Mouse (Mus musculus) embryonic facial prominence, embryonic 12.5 days (tissue): ENCODE measurements around the gene Rab9. TPM values are rescaled to one million over a fixed set of nuclear protein-coding genes. Genes with fewer than 3 reads are reported as not detected.

Experiments
- ATAC-seq: fragments of 200-750 bp; cut with Nextera tagmentation; 2 replicates; pipeline ENCODE4 v1.8.0; 2017; ENCODE audit not compliant: insufficient number of reproducible peaks, insufficient read depth, low FRiP score, low TSS enrichment
- H3K27ac ChIP-seq: fragments of 300-500 bp; sonication (generic); 2 replicates; pipeline ENCODE4 v1.5.1; 2016; ENCODE audit warnings: mild to moderate bottlenecking
- H3K27me3 ChIP-seq: fragments of 300-500 bp; sonication (generic); 2 replicates; pipeline ENCODE4 v1.6.1; 2016; ENCODE audit warnings: mild to moderate bottlenecking, moderate library complexity
- H3K36me3 ChIP-seq: fragments of 300-500 bp; sonication (generic); 2 replicates; pipeline ENCODE4 v1.6.1; 2016; ENCODE audit warnings: mild to moderate bottlenecking
- H3K4me1 ChIP-seq: fragments of 300-500 bp; sonication (generic); 2 replicates; pipeline ENCODE4 v1.6.1; 2016
- H3K4me2 ChIP-seq: fragments of 300-500 bp; sonication (generic); replicated peaks from 2 replicates; pipeline ENCODE4 v1.6.1; 2016; ENCODE audit warnings: mild to moderate bottlenecking, moderate library complexity
- H3K4me3 ChIP-seq: fragments of 300-500 bp; sonication (generic); 2 replicates; pipeline ENCODE4 v1.5.1; 2016; ENCODE audit warnings: mild to moderate bottlenecking
- H3K9ac ChIP-seq: fragments of 300-500 bp; sonication (generic); 2 replicates; pipeline ENCODE4 v1.6.1; 2016; ENCODE audit warnings: mild to moderate bottlenecking, moderate library complexity
- H3K9me3 ChIP-seq: fragments of 300-500 bp; sonication (generic); 2 replicates; pipeline ENCODE4 v1.6.1; 2016; ENCODE audit warnings: mild to moderate bottlenecking, moderate library complexity
- WGBS: fragments of 180-500 bp; shearing (Covaris S2); methylation state at CpG from one replicate; pipeline ENCODE4 v1.1.7; 2016; 5-methylcytosine and 5-hydroxymethylcytosine counted together
- polyA plus RNA-seq: library from polyadenylated mRNA; unstranded; fragments of >200 nt; fragmentation: Nextera tagmentation; extraction: Ambion mirVana; gene quantifications from 2 replicates; pipeline ENCODE4 v1.2.1, GENCODE M21; 2016

Rab9 gene
- polyA plus RNA-seq, 1 experiment from 2014 or later: 57.7 TPM

DNA sequence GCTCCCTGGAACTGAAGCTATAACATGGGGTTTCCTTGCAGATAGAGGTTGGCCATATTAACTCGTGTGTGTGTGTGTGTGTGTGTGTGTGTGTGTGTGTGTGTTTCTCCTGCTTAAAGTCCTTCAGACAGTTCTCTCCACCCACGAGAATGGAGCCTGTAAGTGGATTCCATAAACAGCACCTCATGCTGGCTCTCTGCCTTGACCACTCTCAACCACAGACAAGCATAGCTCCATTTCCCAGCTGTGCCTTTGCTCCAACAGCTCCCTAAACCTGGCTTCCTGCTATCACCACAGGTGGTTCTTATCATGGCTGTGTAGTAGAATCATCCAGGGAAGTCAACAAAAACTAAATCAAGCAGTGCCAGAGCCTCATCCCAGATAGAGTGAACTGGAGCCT is 24.8 kb upstream of the Rab9 start:
- no peak overlapping the region for H3K9ac ChIP-seq
- no peaks in the 10 kb centered on the region for H3K27me3 ChIP-seq
- WGBS: 74% methylated on average over 2 of the region's 2 CpGs
- H3K4me2 ChIP-seq: no peak overlapping the region
- no peak for ATAC-seq
- H3K36me3 ChIP-seq: no peaks in the 10 kb centered on the region
- no peaks in the 10 kb centered on the region for H3K9me3 ChIP-seq
- H3K27ac ChIP-seq: no peak overlapping the region
- no peaks in the 10 kb centered on the region for H3K4me1 ChIP-seq
- no peak overlapping the region for H3K4me3 ChIP-seq

DNA sequence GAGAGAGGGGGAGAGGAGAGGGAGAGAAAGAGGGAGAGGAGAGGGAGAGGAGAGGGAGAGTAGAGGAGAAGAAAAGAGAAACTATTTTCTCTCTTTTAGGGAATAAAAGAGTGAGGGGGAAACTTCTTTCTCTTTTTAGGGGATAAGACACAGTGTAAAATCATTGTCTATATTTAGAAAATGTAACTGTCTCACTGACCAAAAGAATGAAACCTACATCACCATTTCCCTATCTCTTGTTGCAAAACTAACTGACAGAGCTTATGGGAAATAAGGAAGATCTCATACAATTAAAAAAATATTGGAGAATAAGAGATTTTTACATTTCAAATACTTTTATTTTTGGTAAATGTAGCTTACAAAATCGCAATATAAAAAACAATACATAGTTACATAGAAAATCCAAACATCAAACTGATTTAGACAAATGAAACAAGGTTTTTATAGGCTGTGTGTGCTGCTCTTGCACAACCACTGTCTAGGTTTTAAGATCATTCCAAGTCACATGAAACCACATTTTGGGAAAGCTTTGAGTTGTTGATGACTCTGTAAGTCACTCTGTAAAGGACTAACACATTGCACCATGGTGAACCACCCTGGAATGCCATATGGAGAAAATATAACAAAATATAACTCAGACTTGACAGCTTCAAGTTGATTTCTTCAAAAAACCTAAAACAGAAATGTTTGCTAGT is 20.0 kb upstream of the Rab9 start:
- no peak for ATAC-seq
- H3K4me2 ChIP-seq: no peak overlapping the region
- H3K4me1 ChIP-seq: no peaks in the 10 kb centered on the region
- H3K4me3 ChIP-seq: no peak overlapping the region
- no peak overlapping the region for H3K27ac ChIP-seq
- no peaks in the 10 kb centered on the region for H3K9me3 ChIP-seq
- H3K27me3 ChIP-seq: no peaks in the 10 kb centered on the region
- H3K9ac ChIP-seq: no peak overlapping the region
- no peaks in the 10 kb centered on the region for H3K36me3 ChIP-seq
- 89% methylated on average over 1 of the region's 1 CpGs for WGBS

- 56% methylated on average over 4 of the region's 4 CpGs for WGBS
- Histone ChIP-seq H3K27me3 (no peaks in the 10 kb centered on the region), H3K36me3 (no peaks in the 10 kb centered on the region), H3K4me1 (no peaks in the 10 kb centered on the region), H3K9ac (no peak overlapping the region), H3K27ac (no peak overlapping the region), H3K9me3 (no peaks in the 10 kb centered on the region), H3K4me3 (no peak overlapping the region), H3K4me2 (no peak overlapping the region)
- no peak for ATAC-seq
Observed at GRCm38 (mm10) chrX:166497771-166498170, 18.1 kb upstream of the Rab9 start.

DNA sequence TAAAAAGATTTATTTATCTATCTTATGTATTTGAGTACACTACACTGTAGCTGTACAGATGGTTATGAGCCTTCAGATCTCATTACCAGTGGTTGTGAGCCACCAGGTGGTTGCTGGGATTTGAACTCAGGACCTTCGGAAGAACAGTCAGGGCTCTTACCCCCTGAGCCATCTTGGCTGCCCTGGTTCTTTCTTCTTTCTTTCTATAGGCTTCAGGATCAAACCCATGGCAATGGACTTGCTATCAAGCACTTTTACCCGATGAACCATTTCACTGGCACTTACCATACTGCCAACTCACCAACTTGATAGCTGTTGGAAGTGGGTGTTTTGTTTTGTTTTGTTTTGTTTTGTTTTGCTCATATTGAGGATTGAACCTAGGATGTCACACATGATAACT is 15.4 kb upstream of the Rab9 start:
- no peaks in the 10 kb centered on the region for H3K4me1 ChIP-seq
- no peaks in the 10 kb centered on the region for H3K36me3 ChIP-seq
- no peak overlapping the region for H3K9ac ChIP-seq
- no peaks in the 10 kb centered on the region for H3K27me3 ChIP-seq
- no peak overlapping the region for H3K4me2 ChIP-seq
- no peak overlapping the region for H3K4me3 ChIP-seq
- H3K27ac ChIP-seq: no peak overlapping the region
- no peaks in the 10 kb centered on the region for H3K9me3 ChIP-seq
- 96% methylated on average over 2 of the region's 2 CpGs for WGBS
- ATAC-seq: no peak

DNA sequence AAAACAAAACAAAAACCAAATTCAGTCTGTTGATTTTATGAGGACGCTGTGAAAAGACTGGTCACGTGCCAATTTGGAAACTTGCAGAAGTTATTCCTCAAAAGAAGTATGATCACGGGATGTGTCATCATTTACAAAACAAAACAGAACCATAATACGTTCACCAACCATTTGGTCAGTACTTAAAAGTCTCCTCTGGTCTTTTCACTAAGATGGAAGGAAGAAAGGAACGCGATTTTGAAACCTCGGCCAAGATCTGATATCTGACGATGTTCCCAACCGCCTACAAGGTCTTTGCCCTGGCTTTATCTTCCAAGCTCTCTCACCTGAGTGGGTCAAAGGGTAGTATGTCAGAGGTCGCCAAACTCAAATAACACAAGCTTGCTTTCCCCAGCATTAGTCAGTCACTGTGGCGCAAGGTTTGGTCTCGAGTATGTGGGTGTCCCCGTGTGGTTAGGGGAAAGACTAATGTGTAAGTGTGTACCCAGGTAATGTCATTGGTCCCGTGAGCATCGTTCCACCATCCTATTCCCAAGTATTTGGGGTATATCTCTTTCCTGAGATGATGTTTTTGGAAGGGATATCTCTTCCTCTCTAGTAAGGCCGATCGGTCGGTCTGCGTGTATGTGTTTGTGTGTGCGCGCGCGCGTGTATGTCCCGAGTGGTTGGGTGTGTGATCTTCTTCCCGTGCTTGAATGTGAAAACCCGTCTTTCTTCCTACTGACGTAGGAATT is 869 bp downstream of the Rab9 start:
- no peaks in the 10 kb centered on the region for H3K4me1 ChIP-seq
- peak overlapping the region; percentile 53 for H3K4me2 ChIP-seq
- peak overlapping the region; percentile 59 for H3K4me3 ChIP-seq
- no peaks in the 10 kb centered on the region for H3K36me3 ChIP-seq
- peak overlapping the region; percentile 65 for H3K9ac ChIP-seq
- 0 out of 2 replicates have a peak, but pooled peaks cover 5% of the 10 kb centered on the region for H3K27me3 ChIP-seq
- no peaks in the 10 kb centered on the region for H3K9me3 ChIP-seq
- ATAC-seq: no peak
- 26% methylated on average over 28 of the region's 28 CpGs for WGBS
- peak overlapping the region; percentile 81 for H3K27ac ChIP-seq

GRCm38 (mm10) chrX:166477393-166477792 is 2.3 kb downstream of the Rab9 start:
- no peaks in the 10 kb centered on the region for H3K9me3 ChIP-seq
- 62% methylated on average over 6 of the region's 6 CpGs for WGBS
- no peak for ATAC-seq
- no peaks in the 10 kb centered on the region for H3K4me1 ChIP-seq
- no peaks in the 10 kb centered on the region for H3K36me3 ChIP-seq
- H3K27ac ChIP-seq: no peak overlapping the region
- 0 out of 2 replicates have a peak, but pooled peaks cover 5% of the 10 kb centered on the region for H3K27me3 ChIP-seq
- H3K9ac ChIP-seq: no peak overlapping the region
- H3K4me2 ChIP-seq: peak overlapping the region; percentile 53
- 0 out of 2 replicates have a peak overlapping the region, but pooled peaks have one; percentile 10 for H3K4me3 ChIP-seq

- H3K36me3 ChIP-seq: 0 out of 2 replicates have a peak, but pooled peaks cover 6% of the 10 kb centered on the region
- no peaks in the 10 kb centered on the region for H3K9me3 ChIP-seq
- H3K4me2 ChIP-seq: no peak overlapping the region
- H3K27me3 ChIP-seq: no peaks in the 10 kb centered on the region
- no peak overlapping the region for H3K9ac ChIP-seq
- 79% methylated on average over 6 of the region's 6 CpGs for WGBS
- H3K4me3 ChIP-seq: no peak overlapping the region
- no peak for ATAC-seq
- no peaks in the 10 kb centered on the region for H3K4me1 ChIP-seq
- no peak overlapping the region for H3K27ac ChIP-seq
Observed at GRCm38 (mm10) chrX:166472612-166473011, 7.1 kb downstream of the Rab9 start.

DNA sequence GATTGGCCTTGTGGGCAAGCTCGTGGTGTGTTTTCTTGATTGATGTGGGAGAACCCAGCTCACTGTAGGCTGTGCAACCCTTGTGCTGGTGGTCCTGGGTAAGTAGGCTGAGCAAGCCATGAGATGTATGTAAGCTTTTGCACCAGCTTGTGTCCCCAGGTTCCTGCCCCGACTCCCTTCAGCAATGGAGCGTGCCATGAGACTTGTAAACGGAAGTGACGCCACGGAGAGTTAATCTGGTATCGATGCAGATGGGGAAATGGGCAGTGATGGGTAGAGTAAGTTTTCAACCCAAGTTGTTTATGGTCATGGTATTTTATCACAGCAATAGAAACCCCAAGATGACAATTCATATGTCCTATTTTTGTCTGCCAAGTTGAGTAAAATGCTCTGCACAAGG is 11.3 kb downstream of the Rab9 start:
- Histone ChIP-seq H3K4me1 (no peaks in the 10 kb centered on the region), H3K9me3 (no peaks in the 10 kb centered on the region), H3K36me3 (0 out of 2 replicates have a peak, but pooled peaks cover 6% of the 10 kb centered on the region), H3K27ac (no peak overlapping the region), H3K4me2 (no peak overlapping the region), H3K27me3 (no peaks in the 10 kb centered on the region), H3K4me3 (no peak overlapping the region), H3K9ac (no peak overlapping the region)
- no peak for ATAC-seq
- 95% methylated on average over 7 of the region's 7 CpGs for WGBS

DNA sequence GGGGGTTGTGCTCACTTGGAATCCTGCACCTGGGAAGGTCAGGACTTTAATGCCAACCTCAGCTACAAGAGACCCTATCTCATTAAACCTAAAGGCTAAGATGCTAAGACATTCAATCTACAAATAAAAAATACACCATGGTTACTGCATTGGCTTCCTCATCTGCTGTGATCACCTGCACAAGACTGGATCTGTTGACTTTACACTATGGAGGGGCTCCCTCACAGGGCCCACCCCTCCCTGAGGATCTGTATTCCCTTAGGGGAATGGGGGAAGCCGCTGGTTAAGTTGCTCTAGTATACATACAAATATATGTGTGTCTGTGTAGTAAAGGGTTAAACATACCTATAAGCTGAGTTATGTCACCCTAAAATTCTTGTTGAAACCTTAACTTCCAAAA is 24.1 kb downstream of the Rab9 start:
- ATAC-seq: no peak
- 97% methylated on average over 1 of the region's 1 CpGs for WGBS
- no peaks in the 10 kb centered on the region for H3K27me3 ChIP-seq
- H3K4me1 ChIP-seq: no peaks in the 10 kb centered on the region
- no peak overlapping the region for H3K27ac ChIP-seq
- no peak overlapping the region for H3K4me3 ChIP-seq
- peaks cover 3% of the 10 kb centered on the region; the same call in 1 of the 2 replicates for H3K36me3 ChIP-seq
- H3K9ac ChIP-seq: no peak overlapping the region
- H3K9me3 ChIP-seq: no peaks in the 10 kb centered on the region
- no peak overlapping the region for H3K4me2 ChIP-seq

GRCm38 (mm10) chrX:166454331-166454730 is 25.3 kb downstream of the Rab9 start:
- 67% methylated on average over 3 of the region's 3 CpGs for WGBS
- ATAC-seq: no peak
- no peak overlapping the region for H3K4me3 ChIP-seq

DNA sequence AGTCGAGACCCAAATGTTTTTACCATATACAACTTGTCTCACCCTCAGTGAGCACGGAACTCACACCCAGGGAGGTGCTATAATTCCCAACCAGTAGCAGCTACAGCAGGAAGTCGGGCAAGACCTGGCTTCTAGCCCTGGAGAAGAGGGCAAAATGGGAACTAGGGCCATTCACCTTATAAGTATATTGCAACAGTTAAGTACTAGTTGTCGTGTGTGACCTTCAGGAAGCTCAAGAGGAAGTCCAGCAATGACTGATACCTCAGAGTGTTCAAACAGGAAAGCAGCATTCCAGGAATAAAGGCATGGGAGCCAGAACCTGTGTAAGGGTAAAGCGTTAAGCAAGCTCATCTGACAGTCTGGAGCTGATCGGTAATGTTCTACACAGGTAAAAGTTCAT is 26.1 kb downstream of the Rab9 start:
- no peak overlapping the region for H3K4me2 ChIP-seq
- no peak overlapping the region for H3K4me3 ChIP-seq
- no peak overlapping the region for H3K9ac ChIP-seq
- no peak for ATAC-seq
- no peaks in the 10 kb centered on the region for H3K9me3 ChIP-seq
- no peak overlapping the region for H3K27ac ChIP-seq
- no peaks in the 10 kb centered on the region for H3K27me3 ChIP-seq
- 86% methylated on average over 6 of the region's 6 CpGs for WGBS
- H3K36me3 ChIP-seq: peaks cover 3% of the 10 kb centered on the region; the same call in 1 of the 2 replicates
- no peaks in the 10 kb centered on the region for H3K4me1 ChIP-seq

More at GRCm38 (mm10) chrX:166454331-166454730, 25.3 kb downstream of the Rab9 start:
- Histone ChIP-seq H3K4me2 (no peak overlapping the region), H3K27me3 (no peaks in the 10 kb centered on the region), H3K36me3 (peaks cover 3% of the 10 kb centered on the region; the same call in 1 of the 2 replicates), H3K9ac (no peak overlapping the region), H3K4me1 (no peaks in the 10 kb centered on the region), H3K27ac (no peak overlapping the region), H3K9me3 (no peaks in the 10 kb centered on the region)

- no peak overlapping the region for H3K4me3 ChIP-seq
- H3K4me1 ChIP-seq: no peaks in the 10 kb centered on the region
- H3K9me3 ChIP-seq: no peaks in the 10 kb centered on the region
- H3K4me2 ChIP-seq: no peak overlapping the region
- H3K9ac ChIP-seq: no peak overlapping the region
- no peaks in the 10 kb centered on the region for H3K36me3 ChIP-seq
- 84% methylated on average over 3 of the region's 3 CpGs for WGBS
- H3K27me3 ChIP-seq: peaks cover 14% of the 10 kb centered on the region; the same call in 1 of the 2 replicates
- no peak overlapping the region for H3K27ac ChIP-seq
- ATAC-seq: no peak
Observed at GRCm38 (mm10) chrX:166444552-166444951, 35.1 kb downstream of the Rab9 start.
